In the genomic region with DNA sequence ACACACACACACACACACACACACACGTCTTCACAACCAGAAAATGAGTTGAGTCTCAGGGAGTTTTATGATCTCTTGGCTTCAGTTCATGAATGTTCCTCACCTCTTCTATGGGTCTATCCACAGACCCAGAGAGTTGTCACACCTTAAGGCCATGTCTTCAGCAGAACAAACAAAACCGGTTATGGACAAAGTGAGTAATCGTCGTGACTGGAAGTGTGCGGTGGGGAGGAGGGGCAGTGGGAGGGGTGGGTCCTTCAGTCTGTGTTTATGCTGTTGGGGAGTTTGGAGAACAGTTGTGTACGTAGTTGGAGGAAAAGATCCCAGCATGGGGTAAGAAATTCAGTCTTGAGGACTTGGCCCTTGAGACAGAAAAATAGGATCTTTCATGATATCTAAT, we compare ENCODE assay signal across 22 mouse cellular contexts.
A peak's percentile ranks its signal among the peaks of the same experiment; 100 is the strongest.
DNase-seq lines count a peak whose midpoint lies in the region; ATAC-seq lines count a peak whose summit lies in the region.
"Had no signal": no experiment of that assay in that cellular context is flagged by ENCODE, and none has a peak within 500 bp of the region (broad histone marks: within the 10 kb centered on the region; RNA-seq: fewer than 3 reads in every experiment).

No protein-coding gene starts in this region.

- no peaks in the 10 kb centered on the region for H3K4me1 ChIP-seq in heart, embryonic 12.5 days (replicated peaks)
- no peaks in the 10 kb centered on the region for H3K4me1 ChIP-seq in midbrain, embryonic 11.5 days (ENCODE audit: control insufficient read depth, insufficient read depth, low read length)
- H3K4me1 ChIP-seq in midbrain, embryonic 15.5 days: no peaks in the 10 kb centered on the region
- no peaks in the 10 kb centered on the region for H3K4me1 ChIP-seq in stomach, embryonic 16.5 days (ENCODE audit: control insufficient read depth, insufficient read depth, low read length)
- H3K4me1 ChIP-seq: embryonic facial prominence, embryonic 12.5 days; forebrain, embryonic 13.5 days; forebrain, embryonic 15.5 days had no signal

- no peaks in the 10 kb centered on the region for H3K27me3 ChIP-seq in heart, embryonic 12.5 days (replicated peaks)
- H3K27me3 ChIP-seq in midbrain, embryonic 11.5 days (ENCODE audit: control insufficient read depth, insufficient read depth, low read length): no peaks in the 10 kb centered on the region
- H3K27me3 ChIP-seq in midbrain, embryonic 15.5 days (replicated peaks): no peaks in the 10 kb centered on the region
- H3K27me3 ChIP-seq in stomach, embryonic 16.5 days (ENCODE audit: control insufficient read depth, insufficient read depth, low read length): no peaks in the 10 kb centered on the region
- H3K27me3 ChIP-seq: embryonic facial prominence, embryonic 12.5 days; forebrain, embryonic 13.5 days; forebrain, embryonic 15.5 days had no signal

- no peak overlapping the region for H3K4me2 ChIP-seq in heart, embryonic 12.5 days
- H3K4me2 ChIP-seq in midbrain, embryonic 11.5 days: no peak overlapping the region
- no peak overlapping the region for H3K4me2 ChIP-seq in midbrain, embryonic 15.5 days
- H3K4me2 ChIP-seq in stomach, embryonic 16.5 days (ENCODE audit: low read depth, low read length): no peak overlapping the region
- H3K4me2 ChIP-seq: embryonic facial prominence, embryonic 12.5 days; forebrain, embryonic 13.5 days; forebrain, embryonic 15.5 days had no signal

- DNase-seq in heart, adult 11 months: peak; percentile 29
- peak; percentile 49 for DNase-seq in midbrain, embryonic 11.5 days (ENCODE audit: low spot score, missing footprints)
- DNase-seq in frontal cortex, postnatal 14 days (ENCODE audit: low spot score in 2 of 2): no peak
- DNase-seq in adrenal gland, adult 2 months: no peak
- DNase-seq: adrenal gland, postnatal 10 days; adrenal gland, postnatal 25 days; cerebellum, adult 11-12 months; cerebellum, adult 2 months; cerebellum, adult 9-10 months; cerebellum, postnatal 10 days; cerebellum, postnatal 25 days; forebrain, postnatal 0 days had no signal

- H3K9ac ChIP-seq in heart, embryonic 12.5 days: no peak overlapping the region
- no peak overlapping the region for H3K9ac ChIP-seq in midbrain, embryonic 11.5 days (ENCODE audit: low read length)
- H3K9ac ChIP-seq in midbrain, embryonic 15.5 days: no peak overlapping the region
- no peak overlapping the region for H3K9ac ChIP-seq in stomach, embryonic 16.5 days (ENCODE audit: low read length)
- H3K9ac ChIP-seq: embryonic facial prominence, embryonic 12.5 days; forebrain, embryonic 13.5 days; forebrain, embryonic 15.5 days; forebrain, postnatal 0 days had no signal

- H3K36me3 ChIP-seq in heart, embryonic 12.5 days: peaks cover 15% of the 10 kb centered on the region
- no peaks in the 10 kb centered on the region; the same call in 1 of the 2 replicates for H3K36me3 ChIP-seq in midbrain, embryonic 11.5 days (ENCODE audit: control insufficient read depth, insufficient read depth, low read length)
- H3K36me3 ChIP-seq in midbrain, embryonic 15.5 days (replicated peaks): no peaks in the 10 kb centered on the region
- H3K36me3 ChIP-seq in stomach, embryonic 16.5 days (ENCODE audit: control insufficient read depth, insufficient read depth, low read length): peaks cover 7% of the 10 kb centered on the region; the same call in 1 of the 2 replicates
- H3K36me3 ChIP-seq: embryonic facial prominence, embryonic 10.5 days; embryonic facial prominence, embryonic 12.5 days; forebrain, embryonic 15.5 days; G1E had no signal

- no peak overlapping the region for H3K27ac ChIP-seq in heart, embryonic 12.5 days (ENCODE audit: poor library complexity, severe bottlenecking)
- no peak overlapping the region for H3K27ac ChIP-seq in midbrain, embryonic 11.5 days (ENCODE audit: low read depth, low read length)
- H3K27ac ChIP-seq in midbrain, embryonic 15.5 days: no peak overlapping the region
- H3K27ac ChIP-seq in stomach, embryonic 16.5 days (ENCODE audit: low read length): no peak overlapping the region
- H3K27ac ChIP-seq: embryonic facial prominence, embryonic 10.5 days; embryonic facial prominence, embryonic 12.5 days; forebrain, embryonic 13.5 days; forebrain, embryonic 15.5 days had no signal

- ATAC-seq in heart, embryonic 12.5 days (ENCODE audit: insufficient number of reproducible peaks, low FRiP score): no peak
- ATAC-seq in midbrain, embryonic 11.5 days (ENCODE audit: low FRiP score): no peak
- no peak for ATAC-seq in midbrain, embryonic 15.5 days (replicated peaks)
- peak; percentile 47; the same call in 1 of the 2 replicates for ATAC-seq in stomach, embryonic 16.5 days (ENCODE audit: insufficient read depth, low FRiP score)
- ATAC-seq: activated CD4-positive, CD25-positive, alpha-beta regulatory T cell, adult 4 months; forebrain, embryonic 13.5 days; forebrain, embryonic 15.5 days; forebrain, postnatal 0 days; Patski had no signal

- no peaks in the 10 kb centered on the region for H3K9me3 ChIP-seq in heart, embryonic 12.5 days (replicated peaks)
- H3K9me3 ChIP-seq in midbrain, embryonic 11.5 days (ENCODE audit: control insufficient read depth, low read length): no peaks in the 10 kb centered on the region
- H3K9me3 ChIP-seq in midbrain, embryonic 15.5 days: no peaks in the 10 kb centered on the region
- H3K9me3 ChIP-seq in stomach, embryonic 16.5 days (replicated peaks; ENCODE audit: control insufficient read depth, low read length): no peaks in the 10 kb centered on the region
- H3K9me3 ChIP-seq: embryonic facial prominence, embryonic 10.5 days; embryonic facial prominence, embryonic 12.5 days; forebrain, embryonic 13.5 days; forebrain, embryonic 15.5 days; G1E had no signal

- 84% methylated on average over 6 of the region's 6 CpGs for WGBS in heart, embryonic 12.5 days
- 91% methylated on average over 6 of the region's 6 CpGs for WGBS in midbrain, embryonic 11.5 days
- 88% methylated on average over 6 of the region's 6 CpGs for WGBS in midbrain, embryonic 15.5 days
- 66% methylated on average over 6 of the region's 6 CpGs for WGBS in stomach, embryonic 16.5 days

- H3K4me3 ChIP-seq in heart, embryonic 12.5 days: no peak overlapping the region
- H3K4me3 ChIP-seq in midbrain, embryonic 11.5 days (ENCODE audit: low read depth, low read length): no peak overlapping the region
- H3K4me3 ChIP-seq in midbrain, embryonic 15.5 days: no peak overlapping the region
- no peak overlapping the region for H3K4me3 ChIP-seq in stomach, embryonic 16.5 days (replicated peaks; ENCODE audit: low read length)
- H3K4me3 ChIP-seq: embryonic facial prominence, embryonic 10.5 days; embryonic facial prominence, embryonic 12.5 days; forebrain, embryonic 13.5 days; forebrain, embryonic 15.5 days had no signal

Comparison
In these comparisons a context has a peak if more than half of its experiments do, and no peak if none do; other contexts are left out.
1. DNase-seq: peak in heart, adult 11 months (single experiment) and midbrain, embryonic 11.5 days (single experiment); none in frontal cortex, postnatal 14 days (0 of 2) and adrenal gland, adult 2 months (single experiment).